Mouse (Mus musculus) embryonic facial prominence, embryonic 15.5 days (tissue): ENCODE measurements around the gene Smim26. TPM values are rescaled to one million over a fixed set of nuclear protein-coding genes. Genes with fewer than 3 reads are reported as not detected.

ENCODE experiments used
- ATAC-seq: fragments of 200-750 bp; cut with Nextera tagmentation; 2 replicates; pipeline ENCODE4 v1.8.0; 2017; ENCODE audit warnings: low read depth, moderate TSS enrichment; ENCODE audit not compliant: insufficient number of reproducible peaks, low FRiP score, low TSS enrichment
- H3K27ac ChIP-seq: fragments of 300-500 bp; sonication (generic); replicated peaks from 2 replicates; pipeline ENCODE4 v1.5.1; 2015; ENCODE audit warnings: mild to moderate bottlenecking, inconsistent platforms
- H3K27me3 ChIP-seq: fragments of 300-500 bp; sonication (generic); 2 replicates; pipeline ENCODE4 v1.6.1; 2015; ENCODE audit warnings: inconsistent platforms
- H3K36me3 ChIP-seq: fragments of 300-500 bp; sonication (generic); 2 replicates; pipeline ENCODE4 v1.6.1; 2015; ENCODE audit warnings: mild to moderate bottlenecking, inconsistent platforms
- H3K4me1 ChIP-seq: fragments of 300-500 bp; sonication (generic); 2 replicates; pipeline ENCODE4 v1.6.1; 2015; ENCODE audit warnings: inconsistent platforms
- H3K4me2 ChIP-seq: fragments of 300-500 bp; sonication (generic); replicated peaks from 2 replicates; pipeline ENCODE4 v1.6.1; 2015; ENCODE audit warnings: mild to moderate bottlenecking, inconsistent platforms
- H3K4me3 ChIP-seq: fragments of 300-500 bp; sonication (generic); replicated peaks from 2 replicates; pipeline ENCODE4 v1.5.1; 2015; ENCODE audit warnings: mild to moderate bottlenecking, inconsistent platforms
- H3K9ac ChIP-seq: fragments of 300-500 bp; sonication (generic); 2 replicates; pipeline ENCODE4 v1.6.1; 2015; ENCODE audit warnings: inconsistent platforms
- H3K9me3 ChIP-seq: fragments of 300-500 bp; sonication (generic); replicated peaks from 2 replicates; pipeline ENCODE4 v1.6.1; 2016; ENCODE audit warnings: inconsistent platforms
- WGBS: fragments of 180-500 bp; shearing (Covaris S2); methylation state at CpG from one replicate; pipeline ENCODE4 v1.1.7; 2015; 5-methylcytosine and 5-hydroxymethylcytosine counted together
- polyA plus RNA-seq: library from polyadenylated mRNA; unstranded; fragments of >200 nt; fragmentation: Nextera tagmentation; extraction: Ambion mirVana; gene quantifications from 2 replicates; pipeline ENCODE4 v1.2.1, GENCODE M21; 2015

Smim26 gene
- polyA plus RNA-seq, 1 experiment from 2014 or later, result 34.2 TPM

- peaks cover 8% of the 10 kb centered on the region for H3K4me1 ChIP-seq
- no peak overlapping the region for H3K4me2 ChIP-seq
- no peak overlapping the region for H3K9ac ChIP-seq
- no peaks in the 10 kb centered on the region for H3K9me3 ChIP-seq
- H3K36me3 ChIP-seq, result no peaks in the 10 kb centered on the region
- H3K27me3 ChIP-seq, result no peaks in the 10 kb centered on the region
- H3K4me3 ChIP-seq, result no peak overlapping the region
- 72% methylated on average over 2 of the region's 2 CpGs for WGBS
- no peak for ATAC-seq
- H3K27ac ChIP-seq, result no peak overlapping the region
Measured at GRCm38 (mm10) chr2:144598006-144598405, 4.2 kb downstream of the Smim26 start.

DNA sequence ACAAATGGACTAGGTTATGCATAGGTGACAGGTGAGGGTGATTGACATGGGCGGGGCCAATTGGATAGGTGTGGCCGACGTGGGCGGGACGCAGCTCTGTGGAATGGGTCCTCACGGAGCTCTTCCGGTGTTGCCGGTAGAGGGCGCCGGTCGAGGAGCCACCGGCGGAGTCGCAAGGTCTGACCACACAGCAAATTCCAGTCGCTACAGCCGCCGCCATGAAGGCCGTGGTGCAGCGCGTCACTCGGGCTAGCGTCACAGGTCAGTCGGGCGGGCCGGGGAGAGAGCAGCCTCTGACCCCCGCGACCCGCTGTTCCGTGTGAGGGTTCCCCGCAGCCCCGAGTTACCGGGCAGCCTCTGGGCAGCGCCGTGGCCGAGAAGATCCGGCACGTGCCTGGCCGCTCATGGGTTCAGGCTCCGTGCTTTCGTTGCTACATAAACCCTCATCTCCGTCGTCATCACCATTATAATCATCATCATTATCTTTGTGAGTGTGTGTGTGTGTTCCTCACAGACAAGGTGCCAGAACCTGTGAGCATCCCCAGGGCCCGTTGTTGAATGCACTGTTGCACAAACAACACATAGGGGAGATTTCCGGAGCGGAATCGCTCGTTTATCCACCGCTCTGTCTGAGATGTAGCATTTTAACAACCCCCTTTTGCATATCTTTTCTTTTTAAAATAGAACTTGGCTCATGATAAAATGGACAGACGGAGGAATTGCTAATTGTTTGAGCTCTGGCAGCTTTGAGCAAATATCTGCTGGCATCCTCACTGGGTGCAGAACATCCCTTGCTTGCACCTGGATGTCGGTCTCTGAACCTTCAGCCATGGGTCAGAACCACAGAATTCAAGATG lies 6.2 kb downstream of the Smim26 start, which contains the start of gene Dtd1:
Gene Dtd1 (plus strand): TSS at position 67 of the 857 bp plus-strand sequence.
- ATAC-seq, result peak; percentile 88
- no peaks in the 10 kb centered on the region for H3K27me3 ChIP-seq
- H3K9me3 ChIP-seq, result no peaks in the 10 kb centered on the region
- H3K4me2 ChIP-seq, result peak within 1 kb of the TSS; percentile 63
- H3K4me1 ChIP-seq, result peaks cover 8% of the 10 kb centered on the region
- peak within 1 kb of the TSS; percentile 59 for H3K9ac ChIP-seq
- no peaks in the 10 kb centered on the region for H3K36me3 ChIP-seq
- H3K4me3 ChIP-seq, result peak within 1 kb of the TSS; percentile 72
- WGBS, result 2% methylated on average over 50 of the region's 50 CpGs
- H3K27ac ChIP-seq, result no peak within 1 kb of the TSS

DNA sequence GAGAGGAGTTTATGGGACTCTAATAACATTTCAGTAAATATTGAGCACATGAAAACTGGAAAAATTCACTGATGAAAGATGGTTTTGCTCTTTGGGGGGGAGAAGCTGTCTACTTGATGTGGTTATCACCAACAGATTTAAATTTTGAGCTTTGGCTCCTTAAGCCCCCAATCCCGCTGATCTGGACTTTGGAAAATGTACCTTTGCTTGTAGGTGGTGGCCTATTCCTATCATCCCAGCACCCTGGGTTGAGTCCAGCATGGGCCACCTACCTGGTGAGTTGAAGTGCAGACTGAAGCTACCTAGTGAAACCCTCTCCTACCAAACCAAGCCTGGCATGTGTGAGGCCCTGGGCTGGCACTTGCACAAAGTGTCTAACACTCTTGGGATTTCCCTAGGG lies 7.7 kb downstream of the Smim26 start:
- Histone ChIP-seq H3K9me3 (no peaks in the 10 kb centered on the region), H3K36me3 (no peaks in the 10 kb centered on the region), H3K4me1 (peaks cover 8% of the 10 kb centered on the region), H3K4me2 (no peak overlapping the region), H3K27me3 (no peaks in the 10 kb centered on the region), H3K4me3 (no peak overlapping the region), H3K27ac (no peak overlapping the region), H3K9ac (no peak overlapping the region)
- no peak for ATAC-seq
- 92% methylated on average over 1 of the region's 1 CpGs for WGBS

- no peaks in the 10 kb centered on the region for H3K9me3 ChIP-seq
- H3K4me2 ChIP-seq, result no peak overlapping the region
- H3K4me1 ChIP-seq, result no peaks in the 10 kb centered on the region
- no peak for ATAC-seq
- no peak overlapping the region for H3K9ac ChIP-seq
- H3K27ac ChIP-seq, result no peak overlapping the region
- WGBS, result 93% methylated on average over 6 of the region's 6 CpGs
- H3K36me3 ChIP-seq, result no peaks in the 10 kb centered on the region
- H3K27me3 ChIP-seq, result no peaks in the 10 kb centered on the region
- no peak overlapping the region for H3K4me3 ChIP-seq
Measured at GRCm38 (mm10) chr2:144613956-144614355, 20.1 kb downstream of the Smim26 start.

GRCm38 (mm10) chr2:144617074-144617874 lies 23.4 kb downstream of the Smim26 start:
- H3K4me3 ChIP-seq, result no peak overlapping the region
- H3K4me2 ChIP-seq, result no peak overlapping the region
- no peaks in the 10 kb centered on the region for H3K27me3 ChIP-seq
- H3K4me1 ChIP-seq, result no peaks in the 10 kb centered on the region
- no peaks in the 10 kb centered on the region for H3K9me3 ChIP-seq
- WGBS, result 88% methylated on average over 16 of the region's 16 CpGs
- H3K9ac ChIP-seq, result no peak overlapping the region
- no peak for ATAC-seq
- no peaks in the 10 kb centered on the region for H3K36me3 ChIP-seq
- no peak overlapping the region for H3K27ac ChIP-seq

GRCm38 (mm10) chr2:144621491-144621890 lies 27.6 kb downstream of the Smim26 start:
- ATAC-seq, result no peak
- no peak overlapping the region for H3K4me2 ChIP-seq
- H3K9me3 ChIP-seq, result no peaks in the 10 kb centered on the region
- H3K9ac ChIP-seq, result no peak overlapping the region
- no peaks in the 10 kb centered on the region for H3K4me1 ChIP-seq
- no peak overlapping the region for H3K27ac ChIP-seq
- no peak overlapping the region for H3K4me3 ChIP-seq
- no peaks in the 10 kb centered on the region for H3K27me3 ChIP-seq
- no peaks in the 10 kb centered on the region for H3K36me3 ChIP-seq
- 91% methylated on average over 6 of the region's 6 CpGs for WGBS

DNA sequence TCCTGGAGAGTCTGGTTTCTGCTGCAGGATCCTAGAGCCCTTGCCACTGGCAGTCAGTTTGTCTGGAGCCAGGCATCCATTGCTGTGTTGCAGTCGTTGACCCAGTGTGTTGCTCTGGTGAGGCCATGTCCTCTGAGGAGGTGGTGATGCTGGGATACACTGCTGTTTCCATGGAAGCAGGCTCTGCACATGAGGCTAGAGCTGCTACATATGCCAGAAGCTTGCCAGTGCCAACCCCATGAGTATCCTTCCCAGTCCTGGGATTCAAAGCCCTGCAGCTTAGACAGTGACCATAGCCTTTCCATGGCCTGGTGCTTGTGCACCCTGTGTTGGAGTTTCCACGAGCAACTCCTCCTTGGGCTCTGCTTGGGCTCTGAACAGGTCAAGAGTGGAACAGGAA lies 39.7 kb downstream of the Smim26 start:
- no peaks in the 10 kb centered on the region for H3K9me3 ChIP-seq
- H3K27me3 ChIP-seq, result no peaks in the 10 kb centered on the region
- H3K4me2 ChIP-seq, result no peak overlapping the region
- WGBS, result 92% methylated on average over 2 of the region's 2 CpGs
- no peaks in the 10 kb centered on the region for H3K4me1 ChIP-seq
- no peak overlapping the region for H3K27ac ChIP-seq
- no peak overlapping the region for H3K4me3 ChIP-seq
- no peak overlapping the region for H3K9ac ChIP-seq
- H3K36me3 ChIP-seq, result peaks cover 4% of the 10 kb centered on the region; the same call in 1 of the 2 replicates
- no peak for ATAC-seq

- H3K9ac ChIP-seq, result no peak overlapping the region
- no peak overlapping the region for H3K27ac ChIP-seq
- H3K9me3 ChIP-seq, result no peaks in the 10 kb centered on the region
- no peak overlapping the region for H3K4me2 ChIP-seq
- no peak overlapping the region for H3K4me3 ChIP-seq
- no peaks in the 10 kb centered on the region for H3K4me1 ChIP-seq
- H3K36me3 ChIP-seq, result peaks cover 4% of the 10 kb centered on the region; the same call in 1 of the 2 replicates
- no peaks in the 10 kb centered on the region for H3K27me3 ChIP-seq
- ATAC-seq, result 0 out of 2 replicates have a peak, but pooled peaks have one; percentile 34
- 51% methylated on average over 5 of the region's 5 CpGs for WGBS
Measured at GRCm38 (mm10) chr2:144634231-144634630, 40.4 kb downstream of the Smim26 start.

- H3K36me3 ChIP-seq, result peaks cover 4% of the 10 kb centered on the region; the same call in 1 of the 2 replicates
- no peak overlapping the region for H3K4me3 ChIP-seq
- H3K4me2 ChIP-seq, result no peak overlapping the region
- H3K9me3 ChIP-seq, result no peaks in the 10 kb centered on the region
- H3K9ac ChIP-seq, result no peak overlapping the region
- 60% methylated on average over 2 of the region's 2 CpGs for WGBS
- H3K27me3 ChIP-seq, result no peaks in the 10 kb centered on the region
- no peaks in the 10 kb centered on the region for H3K4me1 ChIP-seq
- no peak overlapping the region for H3K27ac ChIP-seq
- no peak for ATAC-seq
Measured at GRCm38 (mm10) chr2:144634729-144635128, 40.9 kb downstream of the Smim26 start.

GRCm38 (mm10) chr2:144635644-144636320 lies 41.9 kb downstream of the Smim26 start:
- 10% methylated on average over 5 of the region's 5 CpGs for WGBS
- H3K4me1 ChIP-seq, result no peaks in the 10 kb centered on the region

GRCm38 (mm10) chr2:144637204-144637603 lies 43.4 kb downstream of the Smim26 start:
- Histone ChIP-seq H3K9ac (no peak overlapping the region), H3K4me1 (no peaks in the 10 kb centered on the region), H3K36me3 (peaks cover 3% of the 10 kb centered on the region; the same call in 1 of the 2 replicates), H3K9me3 (no peaks in the 10 kb centered on the region), H3K4me3 (no peak overlapping the region), H3K27me3 (no peaks in the 10 kb centered on the region), H3K4me2 (no peak overlapping the region), H3K27ac (no peak overlapping the region)
- ATAC-seq, result no peak
- WGBS, result 79% methylated on average over 4 of the region's 4 CpGs

More at GRCm38 (mm10) chr2:144635644-144636320, 41.9 kb downstream of the Smim26 start:
- Histone ChIP-seq H3K9me3 (no peaks in the 10 kb centered on the region), H3K4me2 (no peak overlapping the region), H3K9ac (no peak overlapping the region), H3K27ac (no peak overlapping the region), H3K36me3 (peaks cover 4% of the 10 kb centered on the region; the same call in 1 of the 2 replicates), H3K27me3 (no peaks in the 10 kb centered on the region), H3K4me3 (no peak overlapping the region)
- ATAC-seq, result no peak
